Mouse (Mus musculus): Measurements from ENCODE around the gene Wdr18. TPM values are rescaled to one million over a fixed set of nuclear protein-coding genes. Genes with fewer than 3 reads are reported as not detected.

Wdr18 gene
- total and polyA plus RNA-seq, 3 experiments, result 54.2 to 92.1 (median 70.8) TPM

DNA sequence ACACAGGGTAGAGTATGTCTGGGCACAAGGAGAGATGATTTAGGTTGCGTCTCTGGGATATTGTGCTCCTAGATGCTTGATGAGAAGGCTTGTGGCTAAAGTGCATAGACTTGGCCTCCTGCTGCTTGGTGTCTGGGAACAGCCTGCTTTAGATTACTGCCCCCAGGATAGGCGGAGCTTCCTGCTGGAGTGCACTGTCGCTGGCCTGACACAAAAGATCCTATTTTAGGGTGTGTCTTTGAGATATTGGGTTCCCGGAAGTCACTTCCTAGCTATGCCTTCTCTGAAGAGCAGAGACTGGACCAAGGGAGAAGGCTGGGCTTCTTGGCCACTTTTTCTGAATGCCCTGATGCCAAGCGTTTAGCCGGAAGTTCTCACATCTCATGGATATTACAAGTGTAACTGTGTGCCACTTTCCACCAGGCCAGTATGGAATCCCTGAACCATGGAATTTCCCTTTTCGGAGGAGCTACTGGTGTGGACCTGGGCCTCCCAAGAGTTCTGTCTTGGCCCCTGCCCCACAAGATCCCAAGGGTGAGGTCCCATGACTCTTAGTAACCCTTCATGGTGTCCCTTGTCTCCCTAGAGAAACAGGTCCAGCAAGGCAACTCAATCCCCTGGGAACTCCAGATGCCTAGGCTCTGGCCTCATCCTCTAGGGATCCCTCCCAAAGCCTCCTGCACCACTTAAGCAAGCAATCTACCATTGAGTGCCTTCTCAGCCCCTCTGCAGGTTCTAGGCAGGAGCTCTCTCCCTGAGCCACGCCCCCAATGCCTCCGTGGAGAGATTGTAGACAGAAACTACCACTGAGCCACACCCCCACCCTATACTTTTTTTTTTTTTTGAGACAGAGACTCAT is 43.7 kb downstream of the Wdr18 start:
- H3K79me2 ChIP-seq (replicated peaks; ENCODE audit: control insufficient read depth, extremely low read depth, insufficient read depth, poor library complexity, severe bottlenecking), result no peaks in the 10 kb centered on the region
- dilution Hi-C loops (cut with MboI; ENCODE audit: extremely low pct_ligation_motif_present, extremely low pct_unique_long_range_greater_than_20kb, low sequenced_read_pairs) (no loop called here), in situ Hi-C loops (cut with MboI; ENCODE audit: low pct_ligation_motif_present, low pct_unique_long_range_greater_than_20kb, low sequenced_read_pairs) (no loop called here)
- no peak for DNase-seq (ENCODE audit: extremely low read depth)
- H3K27me3 ChIP-seq (replicated peaks), result no peaks in the 10 kb centered on the region
- no peak overlapping the region for H3K4me3 ChIP-seq (replicated peaks in 1 of 3; ENCODE audit: low read depth in 2 of 3, low read length in 2 of 3, poor library complexity in 1 of 3)
- H3K36me3 ChIP-seq (replicated peaks in 1 of 2; ENCODE audit: control insufficient read depth in 1 of 2, insufficient read depth in 1 of 2, low read length in 1 of 2), result peaks cover 13 to 86% of the 10 kb centered on the region in 2 experiments
- H3K9me3 ChIP-seq (replicated peaks; ENCODE audit: low read length), result no peaks in the 10 kb centered on the region
- TF ChIP-seq BHLHE40 (IDR thresholded peaks at IDR 0.05; ENCODE audit: low read depth, low read length), result no peak
- TF ChIP-seq RCOR1 (conservative IDR thresholded peaks at IDR 0.05; ENCODE audit: low read depth, low read length), result no peak
- no peak for TF ChIP-seq SIN3A (IDR thresholded peaks at IDR 0.05; ENCODE audit: low read length)
- no peak for TF ChIP-seq ZMIZ1 (IDR thresholded peaks at IDR 0.05; ENCODE audit: low read depth, low read length)
- no peak for TF ChIP-seq NELFE (IDR thresholded peaks at IDR 0.05; ENCODE audit: low read depth, low read length)
- H3K9ac ChIP-seq (ENCODE audit: insufficient read depth, low read depth), result no peak overlapping the region
- no peak overlapping the region for H3K4me2 ChIP-seq (ENCODE audit: insufficient read depth, low read depth, poor library complexity, severe bottlenecking)
- H3K27ac ChIP-seq (ENCODE audit: insufficient read depth, low read depth), result no peak overlapping the region
- H3K4me1 ChIP-seq (ENCODE audit: control insufficient read depth in 1 of 2, insufficient read depth in 2 of 2), result 0 out of 4 replicates have a peak, but pooled peaks cover 0 to 3% of the 10 kb centered on the region in 2 experiments

- no peak overlapping the region for H3K4me2 ChIP-seq (ENCODE audit: insufficient read depth, low read depth, poor library complexity, severe bottlenecking)
- H3K27me3 ChIP-seq (replicated peaks), result no peaks in the 10 kb centered on the region
- TF ChIP-seq HCFC1 (IDR thresholded peaks at IDR 0.05; ENCODE audit: low read depth, low read length), result no peak
- no peak for TF ChIP-seq ZMIZ1 (IDR thresholded peaks at IDR 0.05; ENCODE audit: low read depth, low read length)
- TF ChIP-seq SMC3 (IDR thresholded peaks at IDR 0.05; ENCODE audit: low read depth, low read length), result no peak
- no peak for TF ChIP-seq TBP (conservative IDR thresholded peaks at IDR 0.05; ENCODE audit: low read depth, low read length)
- no peak for TF ChIP-seq CTCF (conservative IDR thresholded peaks at IDR 0.05 in 1 of 2, IDR thresholded peaks at IDR 0.05 in 1 of 2; ENCODE audit: low read depth in 2 of 2, low read length in 2 of 2)
- TF ChIP-seq JUN (IDR thresholded peaks at IDR 0.05; ENCODE audit: insufficient read depth, low read depth, low read length), result no peak
- no peak for TF ChIP-seq IRF4 (IDR thresholded peaks at IDR 0.05; ENCODE audit: low read depth, low read length)
- TF ChIP-seq ZNF384 (IDR thresholded peaks at IDR 0.05; ENCODE audit: low read depth, low read length), result no peak
- TF ChIP-seq JUND (conservative IDR thresholded peaks at IDR 0.05; ENCODE audit: low read depth, low read length), result no peak
- TF ChIP-seq RCOR1 (conservative IDR thresholded peaks at IDR 0.05; ENCODE audit: low read depth, low read length), result no peak
- no peak for TF ChIP-seq SIN3A (IDR thresholded peaks at IDR 0.05; ENCODE audit: low read length)
- TF ChIP-seq ETS1 (conservative IDR thresholded peaks at IDR 0.05; ENCODE audit: low read depth, low read length), result no peak
- TF ChIP-seq CHD1 (IDR thresholded peaks at IDR 0.05; ENCODE audit: low read depth, low read length), result no peak
- no peak for TF ChIP-seq MEF2A (IDR thresholded peaks at IDR 0.05; ENCODE audit: borderline replicate concordance, low read depth, low read length)
- TF ChIP-seq MAFK (IDR thresholded peaks at IDR 0.05; ENCODE audit: insufficient replicate concordance, low read length), result no peak
- no peak for DNase-seq (ENCODE audit: extremely low read depth)
- H3K79me2 ChIP-seq (replicated peaks; ENCODE audit: control insufficient read depth, extremely low read depth, insufficient read depth, poor library complexity, severe bottlenecking), result no peaks in the 10 kb centered on the region
- in situ Hi-C loops (cut with MboI; ENCODE audit: low pct_ligation_motif_present, low pct_unique_long_range_greater_than_20kb, low sequenced_read_pairs), result no loop called here
- H3K27ac ChIP-seq (ENCODE audit: insufficient read depth, low read depth), result no peak overlapping the region
- peaks cover 17 to 87% of the 10 kb centered on the region in 2 experiments for H3K36me3 ChIP-seq (replicated peaks in 1 of 2; ENCODE audit: control insufficient read depth in 1 of 2, insufficient read depth in 1 of 2, low read length in 1 of 2)
- no peak overlapping the region for H3K9ac ChIP-seq (ENCODE audit: insufficient read depth, low read depth)
- 0 out of 4 replicates have a peak, but pooled peaks cover 0 to 3% of the 10 kb centered on the region in 2 experiments for H3K4me1 ChIP-seq (ENCODE audit: control insufficient read depth in 1 of 2, insufficient read depth in 2 of 2)
- no peak overlapping the region for H3K4me3 ChIP-seq (replicated peaks in 1 of 3; ENCODE audit: low read depth in 2 of 3, low read length in 2 of 3, poor library complexity in 1 of 3)
- no peaks in the 10 kb centered on the region for H3K9me3 ChIP-seq (replicated peaks; ENCODE audit: low read length)
- dilution Hi-C loops (cut with MboI; ENCODE audit: extremely low pct_ligation_motif_present, extremely low pct_unique_long_range_greater_than_20kb, low sequenced_read_pairs), result no loop called here
These were observed 44.3 kb downstream of the Wdr18 start for GRCm38 (mm10) chr10:80004233-80004705.
